In the genomic region with DNA sequence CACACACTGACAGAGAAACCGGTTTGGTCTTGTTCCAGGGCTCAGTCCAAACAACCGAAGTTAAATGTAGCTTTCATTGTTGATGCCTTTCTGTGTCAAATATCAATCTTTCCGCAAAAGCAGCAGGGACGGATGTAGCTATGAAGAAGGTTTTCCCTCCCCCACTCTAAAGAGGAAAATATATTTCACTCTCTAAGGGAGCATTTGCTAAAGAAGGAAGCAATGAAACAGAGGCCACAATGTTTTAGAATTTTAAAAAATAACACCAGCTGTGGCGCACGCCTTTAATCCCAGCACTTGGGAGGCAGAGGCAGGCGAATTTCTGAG, we compare ENCODE assay signal across 7 mouse cellular contexts.
DNase-seq lines count a peak whose midpoint lies in the region; ATAC-seq and TF ChIP-seq lines count a peak whose summit lies in the region.

No protein-coding gene starts in this region.

- peak overlapping the region; percentile 32; the same call in 1 of the 2 replicates for H3K4me2 ChIP-seq in lung, embryonic 16.5 days (ENCODE audit: low read depth, low read length)
- H3K4me2 ChIP-seq in intestine, embryonic 16.5 days (ENCODE audit: low read depth, low read length), result peak overlapping the region; percentile 23; the same call in 1 of the 2 replicates

- peaks cover 48% of the 10 kb centered on the region for H3K4me1 ChIP-seq in lung, embryonic 16.5 days (replicated peaks; ENCODE audit: control insufficient read depth, insufficient read depth, low read length)
- peaks cover 55% of the 10 kb centered on the region for H3K4me1 ChIP-seq in forebrain, embryonic 10.5 days
- peaks cover 39% of the 10 kb centered on the region for H3K4me1 ChIP-seq in intestine, embryonic 16.5 days (ENCODE audit: control insufficient read depth, insufficient read depth, low read length)
- peaks cover 32% of the 10 kb centered on the region; the same call in 1 of the 2 replicates for H3K4me1 ChIP-seq in small intestine, adult 2 months (ENCODE audit: control insufficient read depth, insufficient read depth, insufficient read length, low read length)

- TF ChIP-seq CTCF in small intestine, adult 2 months (IDR thresholded peaks at IDR 0.05; ENCODE audit: extremely low read depth, insufficient read length, insufficient replicate concordance, low read depth, low read length), result no peak

- DNase-seq in lung, adult 18-20 months, result no peak
- DNase-seq in forebrain, embryonic 10.5 days (ENCODE audit: extremely low spot score, low spot score), result no peak
- no peak for DNase-seq in adrenal gland, adult 8-10 months
- no peak for DNase-seq in adrenal gland, adult 2 months

- ATAC-seq in lung, embryonic 16.5 days (ENCODE audit: low read depth), result no peak
- no peak for ATAC-seq in intestine, embryonic 16.5 days

- H3K36me3 ChIP-seq in lung, embryonic 16.5 days (ENCODE audit: control insufficient read depth, insufficient read depth, low read length), result no peaks in the 10 kb centered on the region
- H3K36me3 ChIP-seq in forebrain, embryonic 10.5 days (replicated peaks), result no peaks in the 10 kb centered on the region
- H3K36me3 ChIP-seq in intestine, embryonic 16.5 days (ENCODE audit: control insufficient read depth, insufficient read depth, low read length), result no peaks in the 10 kb centered on the region
- H3K36me3 ChIP-seq in small intestine, adult 2 months (ENCODE audit: control insufficient read depth, insufficient read depth, low read length), result no peaks in the 10 kb centered on the region

- no peaks in the 10 kb centered on the region for H3K27me3 ChIP-seq in lung, embryonic 16.5 days (ENCODE audit: control insufficient read depth, insufficient read depth, low read depth, low read length)
- H3K27me3 ChIP-seq in forebrain, embryonic 10.5 days (ENCODE audit: poor library complexity, severe bottlenecking), result peaks cover 76% of the 10 kb centered on the region
- no peaks in the 10 kb centered on the region for H3K27me3 ChIP-seq in intestine, embryonic 16.5 days (replicated peaks; ENCODE audit: control insufficient read depth, insufficient read depth, low read length)
- H3K27me3 ChIP-seq in small intestine, adult 2 months (ENCODE audit: control insufficient read depth, insufficient read depth, low read length), result no peaks in the 10 kb centered on the region

- TF ChIP-seq POLR2A in small intestine, adult 2 months (IDR thresholded peaks at IDR 0.05; ENCODE audit: low read depth, low read length), result no peak

- H3K27ac ChIP-seq in lung, embryonic 16.5 days (ENCODE audit: low read length), result peak overlapping the region; percentile 87
- peak overlapping the region; percentile 73; the same call in 1 of the 2 replicates for H3K27ac ChIP-seq in forebrain, embryonic 10.5 days
- H3K27ac ChIP-seq in intestine, embryonic 16.5 days (ENCODE audit: low read length), result peak overlapping the region; percentile 40
- peak overlapping the region; percentile 42; the same call in 1 of the 2 replicates for H3K27ac ChIP-seq in small intestine, adult 2 months (ENCODE audit: insufficient read depth, low read depth, low read length)

- H3K9me3 ChIP-seq in lung, embryonic 16.5 days (ENCODE audit: control insufficient read depth, low read length), result no peaks in the 10 kb centered on the region
- no peaks in the 10 kb centered on the region for H3K9me3 ChIP-seq in forebrain, embryonic 10.5 days
- no peaks in the 10 kb centered on the region for H3K9me3 ChIP-seq in intestine, embryonic 16.5 days (ENCODE audit: control insufficient read depth, low read length)

- WGBS in lung, embryonic 16.5 days, result 18% methylated on average over 7 of the region's 7 CpGs
- WGBS in forebrain, embryonic 10.5 days, result 43% methylated on average over 7 of the region's 7 CpGs
- 30% methylated on average over 7 of the region's 7 CpGs for WGBS in intestine, embryonic 16.5 days
- WGBS in small intestine, adult 2 months, result 22% methylated on average over 7 of the region's 7 CpGs

- H3K9ac ChIP-seq in lung, embryonic 16.5 days (ENCODE audit: low read length), result no peak overlapping the region
- peak overlapping the region; percentile 21; the same call in 1 of the 2 replicates for H3K9ac ChIP-seq in intestine, embryonic 16.5 days (ENCODE audit: low read depth, low read length)

- no peak overlapping the region for H3K4me3 ChIP-seq in lung, embryonic 16.5 days (ENCODE audit: low read length)
- peak overlapping the region; percentile 20; the same call in 1 of the 2 replicates for H3K4me3 ChIP-seq in forebrain, embryonic 10.5 days
- H3K4me3 ChIP-seq in intestine, embryonic 16.5 days (ENCODE audit: low read length), result no peak overlapping the region
- no peak overlapping the region for H3K4me3 ChIP-seq in small intestine, adult 2 months (ENCODE audit: low read depth, low read length)
